Mouse (Mus musculus) testis, adult 2 months (tissue): ENCODE measurements around the gene Mettl3.

Experiments used
- CTCF ChIP-seq: fragments of 200-500 bp; IDR thresholded peaks from 2 replicates; pipeline ENCODE4 v1.5.1; 2012; ENCODE audit warnings: low read depth, mild to moderate bottlenecking, inconsistent platforms, low read length, moderate library complexity; ENCODE audit not compliant: control insufficient read depth, insufficient read depth, insufficient replicate concordance
- POLR2A ChIP-seq: fragments of 200-500 bp; IDR thresholded peaks from 2 replicates; pipeline ENCODE4 v1.6.1; 2012; ENCODE audit warnings: low read depth, mild to moderate bottlenecking, inconsistent platforms, low read length, moderate library complexity; ENCODE audit not compliant: control insufficient read depth

DNA sequence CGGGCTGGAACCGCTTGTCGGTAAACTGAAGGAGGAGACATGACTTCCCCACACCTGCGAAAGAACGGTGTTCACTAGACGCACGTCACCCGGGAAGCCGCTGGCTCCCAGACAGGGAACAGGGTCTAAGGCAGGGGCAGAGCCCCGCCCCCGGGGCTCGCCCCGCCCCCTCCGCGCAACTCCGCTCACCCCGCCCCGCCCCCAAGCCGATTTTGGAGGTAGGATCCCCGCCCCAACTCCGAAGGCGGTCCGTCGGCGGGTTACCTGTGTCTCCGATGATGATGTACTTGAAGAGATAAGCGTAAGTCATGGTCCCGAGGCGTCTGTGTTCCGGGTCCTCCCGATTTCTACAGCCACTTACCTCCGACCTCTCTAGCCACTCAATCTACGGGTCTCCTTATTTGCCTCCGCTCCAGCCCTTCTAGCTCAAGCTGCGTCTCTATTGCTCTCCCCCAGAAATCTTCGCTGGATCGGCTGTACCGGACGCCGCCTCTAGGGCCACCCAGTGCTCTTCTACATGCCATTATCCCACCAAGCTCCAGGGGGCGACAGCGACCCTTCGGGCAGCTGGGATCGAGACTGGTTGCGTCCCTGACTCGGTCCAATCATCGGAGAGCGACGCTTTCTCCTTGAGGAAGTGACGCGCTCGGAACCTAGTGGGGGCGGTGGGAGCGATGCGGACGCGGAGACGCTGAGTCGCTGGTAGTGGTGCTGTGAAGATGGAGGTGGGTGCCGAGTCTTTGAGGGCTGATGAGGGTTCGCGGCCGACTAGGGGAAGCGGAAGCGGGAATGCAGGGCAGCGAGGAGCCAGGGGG lies 25.8 kb downstream of the Mettl3 start, which contains the start of the genes Tox4 and Rab2b:
- TF ChIP-seq CTCF, result peak; percentile 99
- TF ChIP-seq POLR2A, result peak; percentile 95
